Mouse (Mus musculus): ENCODE data around the gene Ccdc85c.

Gene Ccdc85c

DNA sequence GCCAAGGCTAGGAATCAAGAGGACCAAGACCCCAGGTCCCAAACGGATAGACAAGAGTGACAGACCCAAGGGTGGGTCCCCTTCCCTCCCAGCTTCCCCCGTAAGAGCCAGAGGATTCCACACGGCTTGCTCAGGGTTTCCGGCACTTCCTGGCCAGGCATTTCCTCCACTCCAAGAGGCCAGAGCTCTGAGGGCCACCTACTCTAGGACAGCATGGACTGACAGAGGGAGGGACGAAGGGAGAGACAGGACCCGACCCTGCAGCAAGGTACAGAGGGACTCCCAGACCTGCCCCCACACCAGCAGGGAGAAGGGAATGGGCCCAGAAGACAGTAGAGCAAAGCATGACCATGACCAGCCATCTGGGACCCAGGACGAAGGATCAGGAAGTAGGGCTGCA is 7.6 kb downstream of the Ccdc85c start:
- DNase-seq (ENCODE audit: low read depth): no peak

DNA sequence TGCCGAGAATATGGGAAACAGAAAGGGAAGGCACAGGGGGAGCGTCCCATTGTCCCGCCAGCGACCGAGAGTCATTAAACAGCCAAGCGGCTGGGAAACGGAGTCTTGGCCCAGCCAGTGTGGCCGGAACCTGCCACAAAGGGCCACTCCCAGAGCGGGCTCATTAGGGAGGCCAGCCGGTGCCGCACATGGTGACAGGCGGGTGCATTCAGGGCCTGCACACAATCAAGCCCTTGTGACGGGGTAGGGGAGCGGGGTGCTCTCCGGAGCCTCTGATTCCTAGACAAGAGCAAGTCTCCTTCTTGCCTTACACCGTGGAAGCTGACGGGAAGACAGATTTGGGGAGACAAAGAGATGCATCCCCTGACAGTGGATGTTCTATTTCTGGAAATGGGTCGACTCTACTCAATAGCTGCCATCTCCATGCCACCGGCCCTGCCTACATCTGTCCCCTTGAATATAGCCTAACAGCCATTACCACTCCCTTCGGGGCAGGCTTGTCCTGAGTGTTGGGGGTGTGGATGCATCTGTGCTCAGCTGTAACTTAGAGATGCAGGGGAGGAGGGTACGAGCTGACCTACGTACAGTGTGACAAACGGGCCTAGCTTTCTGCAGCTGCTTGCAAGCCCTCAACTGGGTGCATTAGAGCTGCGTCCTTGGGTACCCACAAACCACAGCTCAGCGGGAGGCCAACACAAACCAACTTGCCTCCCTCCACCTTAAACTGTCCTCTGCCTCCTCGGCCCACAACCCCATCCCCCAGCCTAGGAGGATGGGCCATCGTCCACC is 9.2 kb downstream of the Ccdc85c start:
- DNase-seq (ENCODE audit: low read depth): no peak

DNA sequence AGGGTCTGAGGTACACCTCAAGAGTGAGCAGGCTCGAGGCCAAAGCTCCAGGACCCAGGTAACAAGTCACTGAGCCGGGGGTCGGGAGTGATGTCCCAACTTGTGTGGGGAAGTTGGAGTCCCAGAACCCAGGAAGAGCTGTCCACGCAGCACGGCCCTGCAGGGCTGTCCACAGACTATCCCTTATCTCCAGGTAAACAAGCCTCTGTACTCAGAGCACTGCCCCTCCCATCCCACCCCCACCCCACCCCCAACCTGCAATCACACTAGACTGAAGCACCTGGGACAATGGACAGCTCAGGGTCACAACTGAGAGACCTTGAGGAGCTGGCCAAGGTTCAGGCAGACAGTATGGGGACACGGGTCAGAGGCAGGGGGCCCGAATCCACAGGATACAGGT is 10.3 kb downstream of the Ccdc85c start:
- no peak for DNase-seq (ENCODE audit: low read depth)

DNA sequence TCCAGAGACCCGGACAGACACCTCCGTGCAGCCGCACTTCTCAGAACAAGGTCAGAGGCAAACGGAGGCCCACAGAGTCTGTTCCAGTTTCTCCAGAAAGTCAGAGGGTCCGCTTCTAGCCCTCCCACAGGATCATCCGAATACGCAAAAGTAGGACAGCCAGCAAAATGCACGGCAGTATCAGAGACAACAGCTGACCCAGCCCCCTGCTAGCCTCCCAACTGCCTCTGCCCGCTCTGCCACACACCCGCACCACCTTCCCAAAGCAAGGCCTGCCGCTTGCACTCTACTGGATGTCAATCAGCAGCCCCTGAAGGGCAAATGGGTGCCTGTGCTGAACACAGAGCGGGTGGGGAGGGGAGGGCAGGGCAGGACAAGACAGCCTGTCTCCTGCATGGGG is 14.3 kb downstream of the Ccdc85c start:
- DNase-seq (ENCODE audit: low read depth): no peak

DNA sequence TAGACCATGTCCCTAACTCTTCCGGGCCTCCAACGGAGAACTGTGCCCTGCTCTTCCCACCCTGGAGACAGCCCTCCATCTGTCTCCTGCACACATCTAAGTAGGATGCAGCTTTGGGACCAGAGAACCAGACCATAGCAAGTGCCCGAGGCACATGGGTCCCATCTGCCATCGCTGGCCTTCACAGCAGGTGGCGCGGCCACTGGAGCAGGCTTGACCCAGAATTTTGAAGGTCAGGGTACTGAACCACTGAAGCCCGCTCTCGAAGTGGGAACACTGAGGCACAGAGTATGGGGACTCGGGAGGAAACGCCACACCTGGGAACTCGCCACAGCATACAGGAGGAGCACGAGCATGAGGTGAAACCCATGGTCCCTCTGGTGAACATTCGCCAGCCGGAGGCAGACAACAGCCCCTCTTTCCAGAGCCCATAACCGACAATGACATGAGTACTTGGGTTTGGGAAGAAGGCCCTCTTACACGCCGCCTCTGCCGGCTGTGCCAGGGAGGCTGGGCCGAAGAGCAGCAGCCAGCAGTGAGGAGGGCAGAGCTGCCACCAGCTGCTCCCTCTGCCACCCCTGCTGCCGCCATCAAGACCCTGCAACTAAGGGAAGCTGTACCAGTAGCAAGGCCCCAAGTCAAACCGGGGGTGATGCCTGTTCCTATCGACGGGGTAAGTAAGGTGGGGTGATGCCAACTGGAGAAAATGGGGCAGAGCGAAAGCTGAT is 15.7 kb downstream of the Ccdc85c start:
- DNase-seq (ENCODE audit: low read depth): no peak

DNA sequence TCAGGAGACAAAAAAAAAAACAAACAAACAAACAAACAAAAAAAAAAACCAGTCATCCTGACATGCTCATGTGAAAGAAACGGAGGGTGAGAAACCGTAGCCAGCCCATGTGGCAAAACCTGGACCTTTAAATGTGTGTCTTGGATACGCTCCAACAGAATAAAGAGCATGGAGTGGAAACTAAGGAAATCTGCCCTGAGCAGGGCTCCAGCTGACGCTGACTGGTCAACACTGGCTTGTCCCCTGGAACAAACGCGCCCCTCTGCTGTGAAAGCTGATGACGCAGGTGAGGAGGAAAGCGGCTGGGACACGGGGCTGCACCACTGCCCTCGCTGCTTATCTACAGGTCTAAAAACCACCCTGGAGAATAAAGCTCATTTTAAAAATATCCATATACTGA is 18.5 kb downstream of the Ccdc85c start:
- DNase-seq (ENCODE audit: low read depth): no peak

DNA sequence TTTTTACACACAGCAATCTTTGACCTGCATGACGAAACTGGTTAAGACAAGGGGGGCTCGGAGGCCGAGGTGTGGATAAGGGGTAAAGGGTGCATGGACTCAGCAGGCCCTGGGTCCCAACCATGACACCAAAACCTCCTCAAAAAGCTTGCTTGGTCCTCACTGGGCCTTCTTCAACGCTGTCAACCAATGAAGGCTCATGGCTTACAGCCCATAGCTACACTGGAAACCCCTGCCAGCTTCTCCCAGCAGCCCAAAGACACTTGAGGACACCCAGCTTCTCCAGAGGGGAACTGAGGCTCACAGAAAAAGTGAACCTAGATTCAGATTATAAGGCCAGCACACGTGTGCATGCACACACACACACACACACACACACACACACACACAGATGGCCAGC is 19.3 kb downstream of the Ccdc85c start:
- no peak for DNase-seq (ENCODE audit: low read depth)

DNA sequence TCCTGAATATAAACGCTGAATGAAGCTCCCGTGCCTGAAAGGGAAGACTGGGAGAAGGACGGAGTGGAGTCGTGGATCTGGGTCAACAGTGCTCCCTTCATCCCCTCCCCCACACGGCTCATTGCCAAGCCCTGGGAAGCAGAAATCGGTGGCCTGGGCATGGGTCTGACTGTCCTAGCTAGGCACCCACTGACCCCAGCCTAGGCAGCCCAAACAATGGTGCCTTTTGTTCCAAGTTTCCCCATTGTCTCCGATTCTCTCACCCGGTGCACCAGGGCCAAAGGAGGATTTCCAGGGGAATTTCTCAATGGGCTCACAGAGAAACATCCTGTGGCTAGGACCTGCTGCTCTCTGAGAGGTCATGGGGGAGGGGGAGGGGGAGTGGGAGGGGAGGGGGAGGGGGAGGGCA is 19.7 kb downstream of the Ccdc85c start:
- no peak for DNase-seq (ENCODE audit: low read depth)

DNA sequence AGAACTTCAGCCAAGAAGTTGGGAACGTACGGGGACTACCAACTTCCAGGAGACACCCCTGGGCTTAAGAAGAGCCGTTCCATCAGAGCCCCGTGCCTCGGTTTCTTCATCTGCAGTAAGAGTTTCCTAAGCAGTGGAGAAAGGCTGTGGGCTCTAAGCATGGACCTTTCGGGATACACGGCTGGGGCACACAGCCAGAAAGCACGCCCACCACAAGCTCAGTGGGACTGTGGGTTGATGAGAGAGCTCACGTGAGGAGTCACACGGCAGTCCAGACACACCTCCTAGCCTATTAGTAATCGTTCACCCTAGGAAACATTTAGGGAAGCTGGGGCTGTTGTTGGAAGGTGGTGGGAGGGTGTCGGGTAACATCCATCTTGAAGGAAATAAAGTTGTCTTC is 22.2 kb downstream of the Ccdc85c start:
- DNase-seq (ENCODE audit: low read depth): no peak

DNA sequence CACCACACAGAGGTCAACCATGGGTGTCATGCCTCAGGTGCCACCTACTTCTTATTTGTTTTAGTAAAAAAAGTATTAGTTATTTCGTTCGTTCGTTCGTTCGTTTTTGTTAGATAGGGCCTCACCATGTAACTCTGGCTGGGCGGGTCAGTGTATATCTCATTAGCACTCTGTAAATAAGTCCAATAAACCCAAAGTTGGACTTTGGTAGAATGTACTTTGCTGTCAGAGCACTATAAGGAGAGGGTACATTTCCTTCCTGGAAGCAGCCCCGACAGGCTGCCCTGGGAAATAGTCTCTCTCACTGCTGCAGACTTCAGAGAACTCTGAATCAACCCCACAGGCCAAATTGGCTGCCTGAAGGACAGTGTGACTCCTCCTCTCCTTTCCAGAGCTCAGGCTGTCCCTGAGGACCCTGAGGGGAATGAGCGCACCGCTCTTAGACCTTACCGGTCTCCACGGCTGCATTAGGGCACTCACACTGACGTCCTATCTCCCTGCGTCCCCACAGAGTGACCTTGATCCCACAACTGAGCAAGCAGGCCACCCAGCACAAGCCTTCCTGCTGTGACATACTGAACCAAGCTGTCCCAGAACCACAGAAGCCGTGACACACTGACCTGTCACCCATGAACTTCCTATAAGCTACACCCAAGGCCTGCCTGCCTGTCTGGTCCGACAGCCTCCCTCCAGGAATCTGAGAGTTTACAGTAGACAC is 23.2 kb downstream of the Ccdc85c start:
- no peak for DNase-seq (ENCODE audit: low read depth)

DNA sequence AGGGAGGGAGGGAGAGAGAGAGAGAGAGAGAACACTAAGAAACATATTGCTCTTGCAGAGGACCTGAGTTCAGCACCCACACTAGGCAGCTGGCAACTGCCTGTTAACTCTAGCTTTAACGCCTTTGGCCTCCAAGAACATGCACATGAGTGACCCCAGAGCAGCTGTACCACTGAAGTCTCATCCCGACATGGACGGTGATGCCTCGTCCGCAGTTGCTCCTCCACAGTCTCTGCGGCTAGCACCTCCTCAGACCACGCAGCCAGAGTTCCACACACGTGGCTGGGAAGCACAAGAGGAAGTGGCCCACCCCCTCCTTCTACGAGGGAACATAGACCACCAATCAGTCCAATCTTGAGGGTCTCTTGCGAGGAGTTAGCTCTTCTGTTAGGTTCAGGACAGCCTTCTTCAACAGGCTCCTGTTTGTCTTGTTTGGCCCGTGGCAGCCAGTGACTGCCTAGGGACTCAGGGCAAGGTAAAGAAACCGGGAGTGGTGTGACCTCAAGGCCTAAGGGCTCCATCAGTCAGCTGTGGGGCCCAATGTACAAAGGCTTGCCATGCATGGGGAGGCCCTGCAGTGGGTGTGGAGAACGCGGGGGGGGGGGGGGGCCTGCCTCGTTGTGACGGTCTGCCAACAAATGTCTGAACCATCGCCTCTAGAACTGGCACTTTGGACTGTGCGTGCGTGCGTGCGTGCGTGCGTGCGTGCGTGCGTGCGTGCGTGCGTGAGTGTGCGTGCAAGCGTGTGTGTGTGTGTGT is 24.0 kb downstream of the Ccdc85c start:
- DNase-seq (ENCODE audit: low read depth): no peak

DNA sequence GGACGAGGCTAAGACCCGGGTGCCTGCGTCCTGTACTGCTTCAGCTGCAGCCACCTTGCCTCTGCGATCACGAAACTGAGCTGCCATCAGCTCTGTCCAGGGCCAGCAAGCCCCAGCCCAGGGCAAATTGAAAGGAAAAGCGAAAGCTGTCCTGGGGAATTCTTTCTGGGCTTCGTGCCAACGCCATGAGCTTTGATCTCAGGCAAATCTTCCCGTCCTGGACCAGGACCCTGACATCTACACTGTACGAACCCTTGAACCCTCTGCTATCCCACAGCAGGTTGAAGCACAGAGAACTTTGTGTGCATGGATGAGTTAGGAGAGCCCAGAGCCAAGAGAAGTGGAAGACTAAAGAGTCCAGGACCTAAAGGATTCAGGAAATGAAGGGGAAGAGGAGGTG is 25.7 kb downstream of the Ccdc85c start:
- no peak for DNase-seq (ENCODE audit: low read depth)

DNA sequence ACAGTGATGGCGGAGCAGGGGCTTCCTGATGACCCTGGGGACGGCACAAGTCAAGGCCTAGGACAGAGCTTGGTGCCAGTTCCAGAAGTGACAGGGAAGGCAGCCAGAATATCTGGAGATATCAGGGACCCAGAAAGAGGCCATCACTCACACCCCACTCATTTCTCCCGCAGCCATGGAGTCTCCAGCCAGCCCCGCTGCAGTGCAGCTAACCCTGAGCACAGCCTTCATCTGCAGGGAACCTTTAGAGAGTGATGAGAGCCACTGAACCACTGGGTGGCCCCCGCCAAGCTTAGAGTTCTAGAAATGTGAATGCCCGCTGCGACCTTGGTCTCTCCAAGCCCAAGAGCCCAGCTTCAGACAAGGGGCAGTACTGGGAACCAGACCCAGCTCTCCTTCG is 26.2 kb downstream of the Ccdc85c start:
- DNase-seq (ENCODE audit: low read depth): no peak

DNA sequence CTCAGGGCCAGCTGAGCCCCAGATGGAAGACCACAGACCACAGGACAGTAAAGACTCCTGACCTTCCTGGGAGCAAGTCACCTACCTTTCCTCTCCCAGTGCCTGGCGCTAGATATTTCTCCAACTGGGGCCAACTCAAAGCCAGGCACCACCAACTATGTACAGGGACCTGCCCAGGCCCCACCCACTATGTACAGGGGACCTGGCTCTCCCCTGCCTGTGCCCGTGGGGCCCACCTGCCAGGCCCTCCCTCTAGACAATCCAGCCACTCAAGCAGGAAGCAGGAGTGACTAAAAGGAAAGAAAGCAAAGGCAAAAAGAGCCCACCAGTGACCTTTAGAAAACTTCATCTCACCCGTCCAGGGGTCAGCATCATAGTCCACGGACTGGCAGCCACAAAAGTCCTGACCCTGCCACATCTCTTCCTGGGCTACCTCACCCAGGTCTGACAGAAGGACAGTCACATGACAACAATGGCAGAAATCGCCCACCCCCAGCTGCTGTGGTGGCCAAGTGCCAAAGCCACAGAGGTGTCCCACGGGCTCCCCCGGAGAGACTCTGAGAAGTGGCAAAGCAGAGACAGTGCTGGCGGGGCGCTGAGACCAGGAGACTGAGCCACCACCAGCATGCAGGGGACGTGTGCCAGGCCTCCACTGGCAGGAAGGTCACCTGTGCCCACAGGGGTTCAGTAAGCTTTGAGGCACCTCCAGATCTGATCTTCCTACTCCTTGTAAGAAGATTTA is 28.3 kb downstream of the Ccdc85c start:
- DNase-seq (ENCODE audit: low read depth): no peak

DNA sequence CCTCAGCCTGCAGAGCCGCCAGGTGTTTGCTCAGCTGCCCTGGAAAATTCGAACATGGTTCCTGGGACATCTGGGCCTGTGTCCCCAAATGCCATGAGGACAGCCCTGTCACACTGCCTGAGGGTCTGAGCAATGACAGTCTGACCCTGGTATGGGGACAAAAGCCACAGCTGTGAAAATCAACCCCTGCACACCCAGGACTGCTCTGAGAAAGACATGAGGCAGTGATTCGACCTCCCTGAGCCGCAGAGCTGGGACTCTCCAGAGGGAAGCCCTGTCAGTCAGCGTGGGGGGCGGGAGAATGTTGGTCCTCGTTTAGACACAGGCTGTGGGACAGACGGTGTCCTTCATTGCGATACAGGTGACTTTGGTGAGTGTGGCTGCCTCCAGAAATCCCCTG is 29.6 kb downstream of the Ccdc85c start:
- no peak for DNase-seq (ENCODE audit: low read depth)

DNA sequence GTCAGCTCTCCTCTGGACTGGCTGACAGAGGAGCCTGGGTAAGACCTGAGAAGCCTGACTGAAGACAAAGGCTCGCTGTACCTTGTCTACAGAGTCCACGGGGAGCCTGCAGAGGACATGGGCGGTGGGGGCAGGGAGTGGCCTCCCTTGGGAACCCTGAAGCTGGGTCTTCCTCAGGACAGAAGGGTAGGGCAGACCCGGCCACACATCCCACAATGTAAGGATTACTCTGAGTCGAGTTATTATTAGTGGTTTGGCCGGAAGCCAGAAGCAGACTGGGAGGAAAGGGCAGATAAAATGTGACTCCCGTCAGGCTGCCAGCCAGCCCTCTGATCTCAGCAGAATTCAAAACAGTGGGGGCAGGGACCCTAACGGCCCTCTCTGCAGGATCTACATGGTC is 30.4 kb downstream of the Ccdc85c start:
- DNase-seq (ENCODE audit: low read depth): peak; percentile 25

DNA sequence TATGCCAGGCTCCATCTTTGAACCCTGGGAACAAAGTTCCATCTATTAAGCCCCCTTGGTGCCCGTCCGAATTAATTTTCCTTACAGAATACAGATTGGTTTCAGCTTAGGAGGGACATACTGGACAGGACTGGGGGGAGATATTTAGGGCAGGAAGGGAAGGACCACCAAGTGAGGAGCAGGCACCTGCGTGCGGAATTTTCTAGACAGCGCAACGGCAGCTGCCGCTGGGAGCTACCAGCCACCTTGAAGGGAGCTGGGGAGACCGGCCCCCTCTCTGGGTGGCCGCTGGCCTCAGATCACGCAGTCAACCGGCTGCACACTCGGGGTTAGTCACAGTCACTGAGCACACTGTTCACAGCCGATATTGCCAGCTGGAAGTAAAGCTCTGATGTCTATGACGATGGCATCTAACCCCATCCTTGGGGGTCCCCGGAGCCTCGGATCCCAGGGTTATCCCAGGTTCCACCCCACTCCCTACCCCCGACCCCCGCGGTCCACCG is 32.9 kb downstream of the Ccdc85c start:
- no peak for DNase-seq (ENCODE audit: low read depth)

DNA sequence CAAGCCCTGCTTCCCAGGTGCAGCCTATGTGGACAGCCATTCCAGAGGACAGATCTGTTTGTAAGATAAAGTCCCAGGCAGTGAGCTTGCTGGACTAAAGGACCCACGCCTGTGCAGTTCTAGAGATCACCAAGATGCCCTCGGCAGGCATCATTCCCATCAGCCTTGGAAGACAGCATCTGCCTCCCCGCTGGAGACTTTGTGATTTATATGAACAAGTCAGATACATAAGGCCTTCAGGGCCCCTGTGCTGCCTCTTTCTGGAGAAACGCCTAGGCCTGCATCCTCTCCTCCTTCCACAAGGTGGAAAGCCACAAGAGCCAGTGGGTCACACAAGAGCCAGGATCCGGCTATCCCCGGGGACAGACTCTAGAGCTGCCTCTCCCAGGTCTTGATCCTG is 33.6 kb downstream of the Ccdc85c start:
- no peak for DNase-seq (ENCODE audit: low read depth)

DNA sequence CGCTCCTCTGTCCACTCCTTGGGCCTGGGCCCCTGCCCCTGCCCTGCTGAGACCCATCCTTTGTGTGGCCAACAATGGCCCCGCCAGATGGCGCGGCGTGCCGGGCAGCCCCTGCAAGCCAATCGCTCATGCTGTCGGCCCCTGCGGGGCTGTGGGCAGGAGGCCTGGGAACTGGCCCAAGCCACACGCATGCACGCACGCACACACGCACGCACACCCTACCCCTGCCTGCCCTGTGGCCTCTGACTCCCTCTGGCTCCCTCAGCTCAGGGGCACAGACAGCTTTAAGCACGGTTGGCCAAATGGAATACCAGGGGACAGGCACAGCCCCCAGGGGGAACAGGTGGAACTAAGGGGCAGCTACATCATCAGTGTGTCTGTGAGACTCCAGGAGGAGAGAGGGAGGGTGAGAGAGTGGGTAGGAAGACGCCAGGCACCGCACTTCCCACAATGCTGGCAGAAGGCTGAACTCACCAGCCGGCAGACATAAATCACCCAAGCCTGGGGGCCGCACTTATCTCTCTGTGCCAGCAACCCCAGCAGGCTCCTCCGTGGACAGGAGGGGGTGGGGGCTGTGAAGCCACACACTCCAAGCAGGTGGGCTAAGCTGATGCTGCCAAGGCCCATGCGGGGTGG is 34.2 kb downstream of the Ccdc85c start:
- peak; percentile 19 for DNase-seq (ENCODE audit: low read depth)

DNA sequence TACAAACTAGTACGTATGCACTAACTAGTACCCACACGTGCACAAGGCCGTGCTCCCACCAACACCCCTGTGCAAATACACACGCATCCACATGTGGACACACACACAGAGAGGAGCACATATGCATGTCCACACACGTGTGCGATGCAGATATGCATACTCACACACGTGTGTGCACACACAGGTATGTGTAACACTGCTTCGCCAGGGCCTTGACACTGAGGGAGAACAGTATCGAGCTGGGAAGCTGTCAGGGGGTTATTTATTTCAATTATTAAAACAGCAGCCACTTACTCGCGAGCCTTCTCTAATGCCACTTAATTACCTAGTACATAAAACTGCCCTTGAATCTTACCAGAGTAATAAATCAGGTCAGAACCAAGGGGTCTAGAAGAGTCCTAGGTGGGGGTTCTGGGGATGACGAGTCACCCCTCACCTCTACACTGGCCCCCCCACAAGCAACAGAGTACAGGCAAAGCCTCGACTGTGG is 34.8 kb downstream of the Ccdc85c start:
- DNase-seq (ENCODE audit: low read depth): no peak

DNA sequence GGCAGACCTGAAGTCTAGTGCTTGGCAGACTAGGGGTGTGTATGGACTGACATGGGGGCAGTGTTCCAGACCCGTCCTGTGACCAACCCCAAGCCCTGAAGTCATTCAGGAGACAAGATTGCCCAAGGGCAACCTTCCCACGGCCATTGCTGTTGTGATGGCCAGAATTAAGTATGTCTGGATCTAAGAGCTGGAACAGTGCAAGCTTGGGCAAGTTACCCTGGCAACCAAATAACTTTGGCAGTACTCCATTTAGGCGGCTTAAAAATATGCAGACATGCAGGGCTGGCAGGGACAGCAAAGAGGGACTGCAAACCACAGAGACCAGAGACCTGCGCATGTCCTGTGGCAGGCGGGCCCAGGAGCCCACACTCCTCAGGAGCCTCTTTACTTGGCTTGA is 35.8 kb downstream of the Ccdc85c start:
- no peak for DNase-seq (ENCODE audit: low read depth)
